Mouse (Mus musculus) kidney, postnatal 0 days (tissue): ENCODE measurements around the gene Ahcy. TPM values are rescaled to one million over a fixed set of nuclear protein-coding genes. Genes with fewer than 3 reads are reported as not detected.

ENCODE experiments used
- ATAC-seq: fragments of 200-750 bp; cut with Nextera tagmentation; replicated peaks from 2 replicates; pipeline ENCODE4 v1.8.0; 2017; ENCODE audit warnings: low read depth, moderate number of reproducible peaks, moderate TSS enrichment, moderate library complexity; ENCODE audit not compliant: low FRiP score
- DNase-seq: peaks from one replicate; pipeline ENCODE4 v3.0.0-alpha.2; 2016; ENCODE audit warnings: low spot score
- H3K27ac ChIP-seq: fragments of 300-500 bp; sonication (generic); 2 replicates; pipeline ENCODE4 v1.5.1; 2014; ENCODE audit warnings: mild to moderate bottlenecking
- H3K27me3 ChIP-seq: fragments of 300-500 bp; sonication (generic); 2 replicates; pipeline ENCODE4 v1.6.1; 2014; ENCODE audit warnings: low read length, mixed read lengths; ENCODE audit not compliant: insufficient read depth
- H3K36me3 ChIP-seq: fragments of 300-500 bp; sonication (generic); 2 replicates; pipeline ENCODE4 v1.6.1; 2014; ENCODE audit warnings: low read length, mixed read lengths; ENCODE audit not compliant: insufficient read depth
- H3K4me1 ChIP-seq: fragments of 300-500 bp; sonication (generic); replicated peaks from 2 replicates; pipeline ENCODE4 v1.6.1; 2014; ENCODE audit warnings: antibody characterized with exemption, low read length, mixed read lengths; ENCODE audit not compliant: insufficient read depth
- H3K4me2 ChIP-seq: fragments of 300-500 bp; sonication (generic); 2 replicates; pipeline ENCODE4 v1.6.1; 2014; ENCODE audit warnings: mild to moderate bottlenecking, low read length, moderate library complexity, mixed read lengths
- H3K4me3 ChIP-seq: fragments of 300-500 bp; sonication (generic); replicated peaks from 2 replicates; pipeline ENCODE4 v1.5.1; 2014; ENCODE audit warnings: low read depth, low read length
- H3K9ac ChIP-seq: fragments of 300-500 bp; sonication (generic); 2 replicates; pipeline ENCODE4 v1.6.1; 2014; ENCODE audit warnings: low read depth, low read length
- H3K9me3 ChIP-seq: fragments of 300-500 bp; sonication (generic); replicated peaks from 2 replicates; pipeline ENCODE4 v1.6.1; 2016; ENCODE audit warnings: low read length, inconsistent platforms, mixed read lengths
- CTCF ChIP-seq: IDR thresholded peaks from 2 replicates; pipeline ENCODE4 v1.5.1; 2016; ENCODE audit warnings: antibody characterized with exemption, low read depth, mild to moderate bottlenecking, moderate library complexity
- WGBS: fragments of 180-500 bp; shearing (Covaris S2); extraction: QIAGEN DNeasy Blood & Tissue Kit; methylation state at CpG from one replicate; pipeline ENCODE4 v1.1.7; 2014; 5-methylcytosine and 5-hydroxymethylcytosine counted together
- polyA plus RNA-seq: library from polyadenylated mRNA; unstranded; fragments of >200 nt; fragmentation: Nextera tagmentation; extraction: Ambion mirVana; gene quantifications from 2 replicates; pipeline ENCODE4 v1.2.1, GENCODE M21; 2015

The Ahcy gene
- polyA plus RNA-seq, 1 experiment from 2014 or later: 47.2 TPM

- Histone ChIP-seq H3K27ac (0 out of 2 replicates have a peak overlapping the region, but pooled peaks have one; percentile 19), H3K4me2 (no peak overlapping the region), H3K36me3 (no peaks in the 10 kb centered on the region), H3K9ac (no peak overlapping the region), H3K9me3 (no peaks in the 10 kb centered on the region), H3K4me3 (no peak overlapping the region), H3K27me3 (no peaks in the 10 kb centered on the region), H3K4me1 (no peaks in the 10 kb centered on the region)
- ATAC-seq (no peak), DNase-seq (no peak)
- no peak for TF ChIP-seq CTCF
- WGBS: 66% methylated on average over 14 of the region's 14 CpGs
Observed at GRCm38 (mm10) chr2:155099994-155100795, 25.9 kb upstream of the Ahcy start.

GRCm38 (mm10) chr2:155099421-155099820 is 25.1 kb upstream of the Ahcy start:
- Histone ChIP-seq H3K4me1 (no peaks in the 10 kb centered on the region), H3K4me2 (no peak overlapping the region), H3K27ac (no peak overlapping the region), H3K4me3 (no peak overlapping the region), H3K9me3 (no peaks in the 10 kb centered on the region), H3K9ac (no peak overlapping the region), H3K36me3 (no peaks in the 10 kb centered on the region), H3K27me3 (no peaks in the 10 kb centered on the region)
- DNase-seq: no peak
- WGBS: 63% methylated on average over 7 of the region's 7 CpGs
- no peak for ATAC-seq
- no peak for TF ChIP-seq CTCF

GRCm38 (mm10) chr2:155098720-155099380 is 24.6 kb upstream of the Ahcy start:
- ATAC-seq (no peak), DNase-seq (peak; percentile 30)
- Histone ChIP-seq H3K4me2 (no peak overlapping the region), H3K4me1 (no peaks in the 10 kb centered on the region), H3K4me3 (no peak overlapping the region), H3K9ac (no peak overlapping the region), H3K36me3 (no peaks in the 10 kb centered on the region), H3K9me3 (no peaks in the 10 kb centered on the region), H3K27me3 (no peaks in the 10 kb centered on the region), H3K27ac (no peak overlapping the region)
- 86% methylated on average over 9 of the region's 9 CpGs for WGBS
- TF ChIP-seq CTCF: peak; percentile 29; the same call in 1 of the 2 replicates

- Histone ChIP-seq H3K9me3 (no peaks in the 10 kb centered on the region), H3K27ac (no peak overlapping the region), H3K36me3 (no peaks in the 10 kb centered on the region), H3K4me2 (no peak overlapping the region), H3K4me3 (no peak overlapping the region), H3K27me3 (no peaks in the 10 kb centered on the region), H3K4me1 (no peaks in the 10 kb centered on the region), H3K9ac (no peak overlapping the region)
- no peak for TF ChIP-seq CTCF
- WGBS: 20% methylated on average over 4 of the region's 4 CpGs
- no peak for DNase-seq
- ATAC-seq: no peak
Observed at GRCm38 (mm10) chr2:155093418-155093817, 19.1 kb upstream of the Ahcy start.

- H3K4me3 ChIP-seq: no peak overlapping the region
- ATAC-seq (no peak), DNase-seq (no peak)
- H3K9me3 ChIP-seq: no peaks in the 10 kb centered on the region
- no peak overlapping the region for H3K4me2 ChIP-seq
- no peak for TF ChIP-seq CTCF
- no peaks in the 10 kb centered on the region for H3K4me1 ChIP-seq
- H3K27me3 ChIP-seq: no peaks in the 10 kb centered on the region
- 75% methylated on average over 3 of the region's 3 CpGs for WGBS
- no peak overlapping the region for H3K9ac ChIP-seq
- no peaks in the 10 kb centered on the region for H3K36me3 ChIP-seq
- H3K27ac ChIP-seq: no peak overlapping the region
Observed at GRCm38 (mm10) chr2:155091743-155092075, 17.4 kb upstream of the Ahcy start.

GRCm38 (mm10) chr2:155090909-155091742 is 16.8 kb upstream of the Ahcy start:
- Histone ChIP-seq H3K27ac (no peak overlapping the region), H3K4me3 (no peak overlapping the region), H3K9ac (no peak overlapping the region), H3K4me1 (no peaks in the 10 kb centered on the region), H3K9me3 (no peaks in the 10 kb centered on the region), H3K36me3 (no peaks in the 10 kb centered on the region), H3K27me3 (no peaks in the 10 kb centered on the region), H3K4me2 (no peak overlapping the region)
- ATAC-seq (no peak), DNase-seq (no peak)
- 56% methylated on average over 13 of the region's 13 CpGs for WGBS
- TF ChIP-seq CTCF: no peak
